Mouse (Mus musculus): ENCODE measurements around the gene Tmem38b. TPM values are rescaled to one million over a fixed set of nuclear protein-coding genes. Genes with fewer than 3 reads are reported as not detected.

The Tmem38b gene
- 10.8 and 12.5 TPM in 2 replicates for polyA plus RNA-seq (2012; rRNA removed)

GRCm38 (mm10) chr4:53825821-53826605 lies at the start of gene Tmem38b:
TSS of gene Tmem38b (plus strand) at chr4:53826045.
- peak within 1 kb of the TSS; percentile 71 for H3K4me3 ChIP-seq (ENCODE audit: insufficient read depth, low read depth, low read length)
- peak within 1 kb of the TSS; percentile 36 for H3K27ac ChIP-seq (ENCODE audit: insufficient read depth, low read depth, low read length)
- DNase-seq = peak; percentile 84
- H3K4me1 ChIP-seq (ENCODE audit: control insufficient read depth, insufficient read depth, low read length) = peaks cover 6% of the 10 kb centered on the region; the same call in 1 of the 2 replicates
- under 1% methylated on average over 55 of the region's 55 CpGs for WGBS
- TF ChIP-seq POLR2A (IDR thresholded peaks at IDR 0.05; ENCODE audit: low read depth, low read length) = no peak
- peak; percentile 38 for TF ChIP-seq CTCF (conservative IDR thresholded peaks at IDR 0.05; ENCODE audit: insufficient read depth, insufficient read length, low read depth, low read length)
- no peaks in the 10 kb centered on the region for H3K27me3 ChIP-seq (replicated peaks; ENCODE audit: control insufficient read depth, insufficient read depth, low read length)
- H3K36me3 ChIP-seq (ENCODE audit: control insufficient read depth, insufficient read depth, low read length) = no peaks in the 10 kb centered on the region

GRCm38 (mm10) chr4:53781396-53781795 lies 44.4 kb upstream of the Tmem38b start:
- Histone ChIP-seq H3K36me3 (ENCODE audit: control insufficient read depth, insufficient read depth, low read length) (no peaks in the 10 kb centered on the region), H3K4me3 (ENCODE audit: insufficient read depth, low read depth, low read length) (no peak overlapping the region), H3K27ac (ENCODE audit: insufficient read depth, low read depth, low read length) (no peak overlapping the region), H3K4me1 (ENCODE audit: control insufficient read depth, insufficient read depth, low read length) (no peaks in the 10 kb centered on the region), H3K27me3 (replicated peaks; ENCODE audit: control insufficient read depth, insufficient read depth, low read length) (no peaks in the 10 kb centered on the region)
- DNase-seq = no peak
- WGBS = 79% methylated on average over 4 of the region's 4 CpGs
- TF ChIP-seq CTCF (conservative IDR thresholded peaks at IDR 0.05; ENCODE audit: insufficient read depth, insufficient read length, low read depth, low read length) (no peak), POLR2A (IDR thresholded peaks at IDR 0.05; ENCODE audit: low read depth, low read length) (no peak)

GRCm38 (mm10) chr4:53782216-53783070 lies 43.4 kb upstream of the Tmem38b start:
- DNase-seq = peak; percentile 12
- Histone ChIP-seq H3K27me3 (replicated peaks; ENCODE audit: control insufficient read depth, insufficient read depth, low read length) (no peaks in the 10 kb centered on the region), H3K4me3 (ENCODE audit: insufficient read depth, low read depth, low read length) (no peak overlapping the region), H3K36me3 (ENCODE audit: control insufficient read depth, insufficient read depth, low read length) (no peaks in the 10 kb centered on the region), H3K4me1 (ENCODE audit: control insufficient read depth, insufficient read depth, low read length) (no peaks in the 10 kb centered on the region), H3K27ac (ENCODE audit: insufficient read depth, low read depth, low read length) (peak overlapping the region; percentile 64; the same call in 1 of the 2 replicates)
- WGBS = 55% methylated on average over 14 of the region's 14 CpGs
- TF ChIP-seq POLR2A (IDR thresholded peaks at IDR 0.05; ENCODE audit: low read depth, low read length) (no peak), CTCF (conservative IDR thresholded peaks at IDR 0.05; ENCODE audit: insufficient read depth, insufficient read length, low read depth, low read length) (no peak)

GRCm38 (mm10) chr4:53785746-53786398 lies 40.0 kb upstream of the Tmem38b start:
- Histone ChIP-seq H3K4me1 (ENCODE audit: control insufficient read depth, insufficient read depth, low read length) (no peaks in the 10 kb centered on the region), H3K27ac (ENCODE audit: insufficient read depth, low read depth, low read length) (no peak overlapping the region), H3K36me3 (ENCODE audit: control insufficient read depth, insufficient read depth, low read length) (no peaks in the 10 kb centered on the region), H3K4me3 (ENCODE audit: insufficient read depth, low read depth, low read length) (no peak overlapping the region), H3K27me3 (replicated peaks; ENCODE audit: control insufficient read depth, insufficient read depth, low read length) (no peaks in the 10 kb centered on the region)
- TF ChIP-seq CTCF (conservative IDR thresholded peaks at IDR 0.05; ENCODE audit: insufficient read depth, insufficient read length, low read depth, low read length) (no peak), POLR2A (IDR thresholded peaks at IDR 0.05; ENCODE audit: low read depth, low read length) (no peak)
- DNase-seq = no peak
- WGBS = 83% methylated on average over 15 of the region's 15 CpGs

- H3K27ac ChIP-seq (ENCODE audit: insufficient read depth, low read depth, low read length) = no peak overlapping the region
- no peaks in the 10 kb centered on the region for H3K36me3 ChIP-seq (ENCODE audit: control insufficient read depth, insufficient read depth, low read length)
- no peaks in the 10 kb centered on the region for H3K4me1 ChIP-seq (ENCODE audit: control insufficient read depth, insufficient read depth, low read length)
- no peaks in the 10 kb centered on the region for H3K27me3 ChIP-seq (replicated peaks; ENCODE audit: control insufficient read depth, insufficient read depth, low read length)
- 76% methylated on average over 5 of the region's 5 CpGs for WGBS
- TF ChIP-seq CTCF (conservative IDR thresholded peaks at IDR 0.05; ENCODE audit: insufficient read depth, insufficient read length, low read depth, low read length) = no peak
- no peak for TF ChIP-seq POLR2A (IDR thresholded peaks at IDR 0.05; ENCODE audit: low read depth, low read length)
- no peak for DNase-seq
- H3K4me3 ChIP-seq (ENCODE audit: insufficient read depth, low read depth, low read length) = no peak overlapping the region
Measured at GRCm38 (mm10) chr4:53786851-53787250, 39.0 kb upstream of the Tmem38b start.

GRCm38 (mm10) chr4:53789346-53789745 lies 36.5 kb upstream of the Tmem38b start:
- no peak for TF ChIP-seq CTCF (conservative IDR thresholded peaks at IDR 0.05; ENCODE audit: insufficient read depth, insufficient read length, low read depth, low read length)
- Histone ChIP-seq H3K27me3 (replicated peaks; ENCODE audit: control insufficient read depth, insufficient read depth, low read length) (no peaks in the 10 kb centered on the region), H3K27ac (ENCODE audit: insufficient read depth, low read depth, low read length) (no peak overlapping the region), H3K4me1 (ENCODE audit: control insufficient read depth, insufficient read depth, low read length) (no peaks in the 10 kb centered on the region), H3K4me3 (ENCODE audit: insufficient read depth, low read depth, low read length) (no peak overlapping the region), H3K36me3 (ENCODE audit: control insufficient read depth, insufficient read depth, low read length) (no peaks in the 10 kb centered on the region)
- 42% methylated on average over 4 of the region's 4 CpGs for WGBS
- no peak for DNase-seq

Data from kidney, adult 2 months (tissue).